Mouse (Mus musculus) skeletal muscle tissue, postnatal 0 days (tissue): ENCODE results near the gene Clspn. TPM values are rescaled to one million over a fixed set of nuclear protein-coding genes. Genes with fewer than 3 reads are reported as not detected.

Experiments used
- microRNA-seq, 2 experiments: library from miRNA; unstranded; fragments of <30 nt; microRNA quantifications; one replicate each; pipeline ENCODE4; 2016
- polyA plus RNA-seq: library from polyadenylated mRNA; unstranded; fragments of >200 nt; fragmentation: Nextera tagmentation; extraction: Ambion mirVana; gene quantifications from 2 replicates; pipeline ENCODE4 v1.2.1, GENCODE M21; 2015

The Clspn gene
- 6.0 and 8.5 TPM in 2 replicates for polyA plus RNA-seq

DNA sequence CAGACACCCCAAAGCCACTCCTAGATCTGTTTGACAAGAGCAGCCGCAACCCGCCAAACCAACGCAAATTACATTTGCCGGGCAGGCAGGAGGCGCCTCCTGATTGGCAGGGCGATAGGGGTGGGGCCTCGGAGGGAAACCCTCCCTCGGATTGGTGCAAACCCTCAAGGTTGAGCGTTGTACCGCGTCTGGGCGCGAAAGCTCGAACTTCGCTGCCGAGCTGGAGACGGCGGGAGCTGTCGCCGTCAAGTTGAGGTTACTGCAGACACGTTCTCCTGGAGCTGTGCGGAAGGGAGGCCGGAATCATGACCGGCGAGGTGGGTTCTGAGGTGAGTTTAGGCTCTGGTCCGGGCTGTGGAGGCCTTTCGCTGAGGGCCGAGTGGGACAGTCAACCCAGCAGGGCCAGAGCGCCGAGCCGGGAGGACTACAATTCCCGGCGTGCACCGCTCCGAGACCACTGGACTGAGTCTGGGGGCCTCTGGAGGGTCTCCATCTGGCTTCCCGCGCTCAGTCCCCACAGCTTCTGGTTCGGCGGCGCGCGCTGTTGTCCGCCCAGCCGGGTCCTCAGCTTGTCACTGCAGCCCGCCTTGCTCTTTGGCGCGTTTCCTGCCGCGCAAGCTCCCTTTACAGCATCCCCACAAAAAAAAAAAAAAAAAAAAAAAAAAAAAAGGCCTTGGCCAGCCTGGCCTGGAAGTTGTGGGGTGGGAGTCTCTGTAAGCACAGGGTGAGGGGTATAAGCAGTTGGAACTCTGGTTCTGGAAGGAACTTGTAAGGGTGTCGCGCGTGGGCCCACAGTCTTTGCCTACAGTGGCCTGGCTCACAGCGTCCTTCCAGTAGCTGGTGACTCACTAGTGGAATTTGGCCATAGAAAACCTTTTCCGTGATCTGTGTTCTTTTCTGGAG, at the start of gene Clspn:
TSS of gene Clspn (plus strand) at position 127 of the 903 bp plus-strand sequence.

DNA sequence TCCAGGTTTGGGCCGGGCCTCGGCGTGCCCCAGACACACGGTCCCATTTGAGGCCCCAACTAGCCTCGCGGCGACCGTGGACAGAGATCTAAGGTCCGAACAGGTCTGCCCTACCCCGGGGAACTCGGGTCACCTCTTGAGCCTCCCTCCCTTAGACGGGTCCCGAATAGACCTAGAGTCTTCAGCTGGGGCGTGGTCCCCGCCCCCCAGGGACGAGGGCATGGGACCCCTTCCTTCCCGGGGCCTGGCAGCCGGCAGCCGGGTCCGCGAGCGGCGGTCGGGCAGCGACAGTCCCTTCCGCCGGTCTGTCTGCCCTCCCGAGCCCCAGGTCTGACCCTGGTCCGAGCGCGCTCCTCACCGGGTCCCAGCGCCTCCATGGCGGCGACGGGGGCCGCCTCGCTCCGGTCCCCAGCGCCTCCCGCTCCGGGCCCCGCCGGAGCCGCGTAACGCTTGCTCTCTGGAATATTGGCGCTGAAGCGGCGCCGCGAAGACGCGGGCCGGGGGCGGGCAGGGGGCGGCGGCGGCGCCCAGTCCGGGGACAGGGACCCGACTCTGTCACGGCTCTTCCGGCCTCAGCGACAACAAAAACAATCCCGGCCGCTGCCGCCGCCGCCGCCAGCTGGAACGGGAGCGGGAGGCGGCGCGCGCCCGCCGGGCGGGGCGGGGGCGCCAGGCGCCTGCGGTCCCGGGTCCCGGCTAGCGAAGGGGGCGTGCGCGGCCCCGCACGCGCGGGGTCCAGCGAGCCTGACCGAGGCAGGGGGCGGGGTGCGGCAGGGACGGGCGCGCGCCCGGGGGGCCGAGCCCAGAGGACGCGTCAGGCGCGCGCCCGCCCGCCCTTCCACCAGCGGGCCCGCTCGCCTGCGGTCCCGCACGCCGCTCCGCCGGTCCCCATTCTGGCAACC, 23.7 kb upstream of the Clspn start, which contains the start of gene Ago4:
TSS of gene Ago4 (minus strand) at position 646 of the 902 bp plus-strand sequence.

DNA sequence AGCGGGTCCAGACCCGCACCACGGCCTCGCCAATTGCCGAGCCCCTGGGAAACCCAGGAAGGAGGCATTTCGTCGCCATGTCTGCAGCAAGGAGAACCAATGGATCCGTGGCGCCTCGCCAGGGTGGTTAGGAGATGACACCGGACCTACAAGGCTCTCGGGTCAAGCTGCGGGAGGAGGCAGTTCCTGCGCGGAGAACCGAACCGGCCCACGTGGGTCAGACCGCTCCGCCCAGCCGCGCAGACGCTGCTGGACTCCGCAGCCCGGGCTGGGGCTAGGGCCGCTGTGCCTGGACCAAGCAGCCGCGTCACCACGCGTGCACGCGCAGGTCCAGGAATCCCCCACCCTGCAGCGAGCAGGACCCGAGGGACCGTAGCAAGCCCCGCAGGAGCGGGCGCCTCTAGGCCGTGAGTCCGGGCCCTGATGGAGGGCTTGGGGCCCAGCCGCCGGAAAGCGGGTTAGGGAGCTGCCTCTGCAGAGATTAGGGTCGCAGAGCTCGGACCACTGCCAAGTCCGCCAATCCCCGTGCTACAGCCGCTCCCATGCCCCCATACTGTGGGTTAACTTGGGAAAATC, 53.0 kb downstream of the Clspn start, which contains the start of gene 5730409E04Rik:
TSS of gene 5730409E04Rik (plus strand) at position 213 of the 576 bp plus-strand sequence.

Small RNA genes within 50 kb of the gene (microRNA-seq; reads per million reads assigned to microRNA genes)
- gene Mir7119 = 0 to 0.41 reads per million in 2 experiments

Other genes with a start within 250 kb of the Clspn start
- 25.8 and 29.3 TPM in 2 replicates for gene Adprhl2, start 235.2 kb upstream of the Clspn start, polyA plus RNA-seq
- gene Tekt2, start 231.2 kb upstream of the Clspn start, polyA plus RNA-seq = 1.1 and 1.3 TPM in 2 replicates
- 8.5 and 8.8 TPM in 2 replicates for gene Ago3, start 127.4 kb upstream of the Clspn start, polyA plus RNA-seq
- 1.0 and 1.6 TPM in 2 replicates for gene Ago1, start 88.4 kb upstream of the Clspn start, polyA plus RNA-seq
- gene Ago4, start 23.5 kb upstream of the Clspn start, polyA plus RNA-seq = 0.58 and 0.60 TPM in 2 replicates
- 2.8 and 3.3 TPM in 2 replicates for gene 5730409E04Rik, start 52.9 kb downstream of the Clspn start, polyA plus RNA-seq
- gene Psmb2, start 120.7 kb downstream of the Clspn start, polyA plus RNA-seq = 359 and 360 TPM in 2 replicates
- 0.12 TPM in 1 of 2 replicates, not detected in the other for gene Tfap2e, start 179.3 kb downstream of the Clspn start, polyA plus RNA-seq
- gene Ncdn, start 196.5 kb downstream of the Clspn start, polyA plus RNA-seq = 12.9 and 13.3 TPM in 2 replicates
- gene AU040320, start 196.6 kb downstream of the Clspn start, polyA plus RNA-seq = 13.8 and 16.0 TPM in 2 replicates